Mouse (Mus musculus): Measurements from ENCODE around the gene Unc13d.

- no peak for TF ChIP-seq CTCF (IDR thresholded peaks at IDR 0.05)
- no peak for TF ChIP-seq EP300 (IDR thresholded peaks at IDR 0.05)
Measured at GRCm38 (mm10) chr11:116093771-116094565, 16.2 kb upstream of the Unc13d start.
